Mouse (Mus musculus): ENCODE measurements around the gene Met.

DNA sequence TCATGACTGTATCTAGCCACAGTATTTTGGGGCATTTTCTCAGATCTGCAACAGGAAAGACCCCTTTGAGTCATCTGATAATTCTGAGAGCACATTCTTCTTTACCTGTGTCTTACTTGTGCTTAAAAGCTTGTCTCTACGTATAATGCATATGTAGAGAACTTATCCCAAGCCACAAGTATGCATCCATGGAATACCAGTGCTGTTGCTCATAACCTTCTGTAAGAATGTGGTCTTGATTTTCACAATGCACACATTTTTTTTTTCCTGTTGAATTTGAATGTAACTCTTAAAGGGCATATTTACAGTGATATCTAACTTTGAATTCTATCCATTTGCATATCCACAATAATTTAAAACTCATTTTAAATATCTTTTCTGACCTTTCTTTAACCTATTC is 31.8 kb downstream of the Met start:
- no peak for TF ChIP-seq CTCF (IDR thresholded peaks at IDR 0.05; ENCODE audit: insufficient read depth, low read depth, low read length)
- TF ChIP-seq POLR2A (IDR thresholded peaks at IDR 0.05; ENCODE audit: insufficient read depth, low read depth, low read length) = no peak
